Mouse (Mus musculus) spleen, adult 2 months (tissue): ENCODE data around the gene Apaf1.

Experiments
- CTCF ChIP-seq: fragments of 200-500 bp; IDR thresholded peaks from 2 replicates; pipeline ENCODE4 v1.5.1; 2011; ENCODE audit warnings: mild to moderate bottlenecking, inconsistent platforms; ENCODE audit not compliant: insufficient read depth, insufficient read length, insufficient replicate concordance; ENCODE audit errors: extremely low read depth
- POLR2A ChIP-seq: fragments of 200-500 bp; IDR thresholded peaks from 2 replicates; pipeline ENCODE4 v1.6.1; 2011; ENCODE audit warnings: low read depth, low read length, inconsistent platforms

GRCm38 (mm10) chr10:90990340-90990739 is 92.2 kb downstream of the Apaf1 start:
- TF ChIP-seq CTCF (no peak), POLR2A (no peak)
